Mouse (Mus musculus): ENCODE results near the gene Pde4d.

Gene Pde4d

GRCm38 (mm10) chr13:109692851-109693250 is 1243.1 kb downstream of the Pde4d start:
- DNase-seq (ENCODE audit: low read depth): no peak

GRCm38 (mm10) chr13:109693769-109694168 is 1244.0 kb downstream of the Pde4d start:
- DNase-seq (ENCODE audit: low read depth): no peak

GRCm38 (mm10) chr13:109694293-109694692 is 1244.5 kb downstream of the Pde4d start:
- no peak for DNase-seq (ENCODE audit: low read depth)

GRCm38 (mm10) chr13:109695098-109695497 is 1245.3 kb downstream of the Pde4d start:
- DNase-seq (ENCODE audit: low read depth): no peak

GRCm38 (mm10) chr13:109706141-109706540 is 1256.4 kb downstream of the Pde4d start:
- DNase-seq (ENCODE audit: low read depth): no peak

GRCm38 (mm10) chr13:109706579-109706978 is 1256.8 kb downstream of the Pde4d start:
- DNase-seq (ENCODE audit: low read depth): no peak

- no peak for DNase-seq (ENCODE audit: low read depth)
Observed at GRCm38 (mm10) chr13:109707154-109707553, 1257.4 kb downstream of the Pde4d start.

GRCm38 (mm10) chr13:109708326-109708725 is 1258.6 kb downstream of the Pde4d start:
- DNase-seq (ENCODE audit: low read depth): no peak

GRCm38 (mm10) chr13:109714581-109714980 is 1264.8 kb downstream of the Pde4d start:
- no peak for DNase-seq (ENCODE audit: low read depth)

- no peak for DNase-seq (ENCODE audit: low read depth)
Observed at GRCm38 (mm10) chr13:109715321-109715720, 1265.6 kb downstream of the Pde4d start.

GRCm38 (mm10) chr13:109720127-109720713 is 1270.5 kb downstream of the Pde4d start:
- DNase-seq (ENCODE audit: low read depth): no peak

- DNase-seq (ENCODE audit: low read depth): no peak
Observed at GRCm38 (mm10) chr13:109722237-109723119, 1272.7 kb downstream of the Pde4d start.

- DNase-seq (ENCODE audit: low read depth): no peak
Observed at GRCm38 (mm10) chr13:109727346-109727745, 1277.6 kb downstream of the Pde4d start.

- DNase-seq (ENCODE audit: low read depth): no peak
Observed at GRCm38 (mm10) chr13:109729612-109730011, 1279.9 kb downstream of the Pde4d start.

GRCm38 (mm10) chr13:109732655-109733376 is 1283.1 kb downstream of the Pde4d start:
- DNase-seq (ENCODE audit: low read depth): no peak

GRCm38 (mm10) chr13:109736290-109737078 is 1286.7 kb downstream of the Pde4d start:
- DNase-seq (ENCODE audit: low read depth): peak; percentile 42

GRCm38 (mm10) chr13:109746492-109746891 is 1296.7 kb downstream of the Pde4d start:
- DNase-seq (ENCODE audit: low read depth): no peak

- DNase-seq (ENCODE audit: low read depth): no peak
Observed at GRCm38 (mm10) chr13:109752236-109752863, 1302.6 kb downstream of the Pde4d start.

- no peak for DNase-seq (ENCODE audit: low read depth)
Observed at GRCm38 (mm10) chr13:109756854-109757253, 1307.1 kb downstream of the Pde4d start.

GRCm38 (mm10) chr13:109759201-109759600 is 1309.5 kb downstream of the Pde4d start:
- peak; percentile 22 for DNase-seq (ENCODE audit: low read depth)

GRCm38 (mm10) chr13:109761081-109761480 is 1311.3 kb downstream of the Pde4d start:
- no peak for DNase-seq (ENCODE audit: low read depth)
